Mouse (Mus musculus) testis, postnatal 10 days (tissue): Measurements from ENCODE around the gene Oit1.
A peak's percentile ranks its signal among the peaks of the same experiment; 100 is the strongest.

Experiments
- DNase-seq: peaks from one replicate; pipeline ENCODE4 v3.0.0; 2021; ENCODE audit warnings: low spot score

Gene Oit1

DNA sequence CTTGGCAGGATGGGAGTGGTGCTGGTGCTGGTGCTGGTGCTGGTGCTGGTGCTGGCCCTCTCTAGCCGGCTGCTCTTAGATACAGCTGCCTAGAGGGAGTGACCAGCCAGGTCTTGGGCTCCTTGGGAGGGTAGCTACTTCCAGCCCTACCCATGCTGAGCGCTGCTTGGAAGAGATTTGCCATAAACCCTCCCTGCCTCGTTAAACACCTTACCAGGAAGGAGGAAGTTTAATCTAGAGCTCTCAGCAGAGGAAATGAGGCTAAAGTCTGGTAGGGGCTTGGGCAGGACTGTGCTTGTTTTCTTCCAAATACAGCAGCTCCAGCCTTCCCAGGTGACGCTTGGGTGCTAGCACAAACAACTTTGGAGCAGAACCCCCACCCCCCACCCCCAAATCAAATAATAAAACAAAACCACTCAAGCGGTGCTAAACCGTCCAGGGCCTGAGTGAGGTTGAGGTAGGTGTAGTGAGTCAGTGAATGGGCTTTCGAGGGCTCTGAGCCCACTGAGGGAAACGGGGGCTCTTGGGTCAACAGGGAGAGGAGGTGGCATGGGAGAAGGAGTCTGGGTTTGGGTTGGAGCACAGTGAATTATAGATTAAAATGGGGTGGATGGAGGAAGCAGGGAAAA, at the start of gene Oit1:
Gene Oit1 (minus strand): TSS at position 70 of the 629 bp plus-strand sequence.
- DNase-seq = no peak

DNA sequence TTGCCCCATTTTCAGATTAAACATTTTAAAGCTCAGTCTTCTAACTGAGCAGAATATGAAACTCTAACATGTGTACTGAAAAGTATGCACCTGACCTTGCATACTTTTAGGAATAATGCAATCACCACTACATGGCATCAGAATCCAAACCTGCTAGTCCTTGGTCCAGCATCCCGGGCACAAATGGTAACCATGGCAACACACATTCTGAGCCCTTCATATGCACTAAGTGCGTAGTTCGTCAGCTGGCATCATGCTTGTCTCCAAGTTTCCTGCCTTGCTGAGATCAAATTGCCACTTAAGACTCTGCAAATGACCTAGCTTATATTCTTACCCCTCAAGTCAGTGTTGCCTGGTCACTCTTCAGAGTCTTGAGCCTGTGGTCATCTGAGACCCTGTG, 44.3 kb upstream of the Oit1 start:
- no peak for DNase-seq

DNA sequence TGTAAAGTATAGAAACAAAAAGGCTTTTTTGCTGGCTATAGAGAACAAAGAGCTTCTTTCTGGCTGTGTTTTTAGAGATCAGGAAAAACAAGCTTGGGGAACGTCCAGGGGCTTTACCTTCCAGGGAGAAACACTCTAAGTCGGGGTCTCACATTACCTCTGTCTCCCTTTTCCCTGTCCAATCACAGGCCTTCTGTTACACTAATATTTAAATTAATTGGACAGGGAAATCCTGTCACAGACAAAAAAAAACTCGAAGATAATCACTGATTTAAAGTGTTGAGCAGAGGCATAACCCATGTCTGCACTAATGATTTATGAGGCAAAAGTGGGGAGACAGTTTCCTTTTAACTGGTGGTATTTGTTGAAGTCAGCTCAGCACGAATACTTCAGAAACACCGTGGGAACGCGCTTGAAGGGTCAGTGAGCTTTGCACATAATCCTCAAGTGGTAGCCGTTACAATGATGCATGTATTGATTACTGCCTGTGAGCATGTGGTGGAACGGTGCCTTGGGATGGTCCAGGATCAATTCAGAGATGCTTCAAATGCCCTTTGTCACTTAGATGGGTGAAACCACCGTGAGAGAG, 42.7 kb upstream of the Oit1 start:
- DNase-seq = no peak

DNA sequence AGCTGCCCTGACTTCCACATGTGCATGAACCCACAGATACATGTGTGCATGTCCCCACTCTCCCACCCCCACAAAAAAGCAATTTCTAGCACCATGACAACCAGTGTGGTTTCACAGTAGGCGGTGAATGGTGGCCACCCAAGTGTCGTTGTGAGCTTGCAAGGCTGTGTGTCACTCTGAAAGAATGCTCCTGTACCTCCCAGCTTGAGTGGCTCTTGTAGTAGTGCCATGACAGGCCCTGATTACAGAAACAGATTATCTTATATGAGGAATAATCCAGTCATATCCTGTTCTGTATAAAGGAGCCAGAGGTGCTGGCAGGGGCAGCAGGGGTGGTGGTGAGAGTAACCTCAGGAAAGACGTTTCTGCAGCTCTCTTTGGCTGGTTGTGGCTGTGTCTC, 40.1 kb upstream of the Oit1 start:
- no peak for DNase-seq

DNA sequence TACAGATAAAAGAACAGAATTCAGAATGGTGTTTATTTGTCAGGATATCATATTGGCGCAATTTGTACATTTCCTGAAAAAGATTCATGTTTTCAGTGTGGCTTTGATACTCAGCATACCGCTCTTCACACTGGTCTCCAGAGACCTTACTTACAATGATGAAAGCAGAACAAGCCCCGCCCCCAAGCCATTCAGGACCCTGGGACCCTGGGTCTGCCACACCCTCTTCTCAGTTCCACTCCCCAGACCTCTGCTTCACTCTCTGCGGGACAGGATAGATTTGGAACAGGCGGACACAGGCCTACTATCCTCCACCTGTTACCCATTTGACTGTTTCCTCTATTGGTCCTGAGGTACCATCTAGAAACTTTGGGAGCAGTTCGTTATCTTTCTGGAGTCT, 27.4 kb upstream of the Oit1 start:
- no peak for DNase-seq

DNA sequence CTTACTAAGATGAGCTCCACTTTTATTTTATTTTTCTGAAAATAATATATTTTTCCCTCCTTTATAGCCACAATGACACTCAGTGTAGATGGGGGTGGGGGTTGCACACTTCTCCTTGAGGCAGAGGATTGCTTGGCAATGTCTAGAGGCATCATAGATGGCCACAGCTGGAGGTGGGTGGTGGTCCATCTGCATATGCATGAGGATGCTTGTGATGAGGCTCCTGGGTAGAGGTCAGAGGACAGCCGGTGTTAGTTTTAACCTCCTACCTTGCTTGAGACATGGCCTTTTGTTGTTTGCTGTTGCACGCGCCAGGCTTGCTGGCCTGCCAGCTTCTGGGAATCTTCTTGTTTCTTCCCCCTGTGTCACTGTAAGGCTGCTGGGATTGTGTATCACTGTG, 24.8 kb upstream of the Oit1 start:
- no peak for DNase-seq

DNA sequence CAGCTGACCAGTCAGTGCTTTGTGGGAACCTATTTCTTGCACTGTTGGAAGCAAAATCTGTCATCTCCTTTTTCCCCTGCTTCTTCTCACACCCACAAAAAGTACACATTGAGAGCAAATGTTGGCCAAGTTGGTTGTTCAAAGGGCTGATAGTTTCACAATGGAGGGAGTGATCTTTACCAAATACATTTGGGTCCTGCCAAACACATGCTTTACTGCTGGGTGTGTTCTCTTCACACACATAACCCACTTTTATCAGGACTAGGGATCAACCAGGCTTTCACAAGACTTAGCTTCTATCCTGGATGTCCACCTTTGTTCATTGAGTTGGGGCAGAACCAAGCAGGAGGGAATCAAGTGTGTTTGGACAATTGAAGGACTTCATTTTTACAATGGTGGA, 20.0 kb upstream of the Oit1 start:
- no peak for DNase-seq

DNA sequence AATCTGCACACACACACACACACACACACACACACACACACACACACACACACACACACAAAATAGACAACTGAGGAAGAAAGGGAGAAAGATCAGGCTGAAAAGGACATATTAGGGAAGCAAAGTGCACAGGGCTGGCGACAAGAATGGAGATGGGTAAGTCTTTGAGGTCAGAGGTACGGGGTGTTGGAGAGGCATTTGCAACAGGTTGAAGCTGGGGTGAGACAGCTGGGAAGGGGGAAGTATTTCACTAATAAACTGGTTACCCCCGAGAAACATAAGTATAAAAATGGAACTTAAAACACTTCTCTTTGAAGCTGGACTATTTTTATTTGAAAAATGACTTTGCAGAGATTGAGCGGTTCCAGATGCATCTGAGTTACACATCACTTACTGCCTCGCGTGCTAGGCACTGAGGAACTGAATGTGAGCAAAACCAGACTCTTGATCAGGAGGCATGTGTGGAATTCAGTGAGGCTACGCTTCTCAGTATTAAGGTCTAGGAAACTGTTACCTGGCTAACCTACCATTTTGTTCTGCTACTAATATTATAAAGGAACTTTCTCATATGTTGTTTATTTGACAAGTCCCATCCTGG, 17.2 kb upstream of the Oit1 start:
- DNase-seq = no peak

DNA sequence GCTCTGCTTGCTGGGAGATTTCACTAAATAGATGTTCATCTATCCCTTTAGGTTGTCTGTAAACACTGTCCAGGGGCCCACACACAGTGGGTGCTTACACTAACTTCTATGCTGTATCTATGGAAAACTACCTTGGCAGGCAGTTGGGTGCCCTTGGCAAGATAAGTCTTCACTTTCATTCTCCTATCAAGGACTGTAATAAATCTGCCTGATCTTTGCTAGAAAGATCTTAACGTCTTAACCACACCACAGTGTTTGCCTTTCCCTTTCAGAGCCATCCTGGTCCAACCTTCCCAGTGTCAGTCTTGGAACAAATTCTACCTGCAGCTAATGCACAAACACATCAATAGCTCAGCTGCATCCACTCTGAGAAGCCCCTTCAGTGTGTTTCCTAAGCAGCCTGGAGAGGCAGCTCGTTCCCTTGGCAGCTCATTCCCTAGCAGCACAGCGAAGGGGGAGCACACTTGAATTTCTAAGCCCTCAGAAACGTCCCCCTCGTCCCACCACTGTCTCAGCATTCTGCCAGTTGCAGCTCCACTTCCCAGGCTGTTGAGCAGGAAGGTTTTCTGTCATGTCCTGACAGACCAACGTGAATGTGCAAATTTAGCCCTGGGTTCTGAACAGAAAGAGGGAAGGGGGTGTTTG, 13.7 kb upstream of the Oit1 start:
- DNase-seq = no peak

DNA sequence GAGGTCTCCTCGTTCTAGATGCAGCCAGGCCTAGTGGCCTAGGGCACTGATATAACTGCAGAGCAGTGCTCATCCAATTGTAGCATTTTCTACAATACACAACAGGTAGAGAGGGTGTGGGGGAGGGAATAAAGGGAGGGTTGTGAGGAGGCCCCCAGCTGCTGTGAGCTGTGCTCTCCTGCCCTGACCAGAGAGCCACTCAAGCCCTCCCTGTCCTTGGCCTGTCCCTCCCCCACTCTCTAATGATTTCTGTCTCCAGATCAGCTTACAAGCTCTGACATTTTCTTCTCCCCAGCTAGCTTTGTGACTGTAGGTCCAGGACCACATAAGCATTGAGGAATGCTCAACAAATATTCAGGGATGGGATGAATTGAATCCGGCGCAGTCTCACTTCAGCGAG, 9.2 kb downstream of the Oit1 start:
- no peak for DNase-seq

DNA sequence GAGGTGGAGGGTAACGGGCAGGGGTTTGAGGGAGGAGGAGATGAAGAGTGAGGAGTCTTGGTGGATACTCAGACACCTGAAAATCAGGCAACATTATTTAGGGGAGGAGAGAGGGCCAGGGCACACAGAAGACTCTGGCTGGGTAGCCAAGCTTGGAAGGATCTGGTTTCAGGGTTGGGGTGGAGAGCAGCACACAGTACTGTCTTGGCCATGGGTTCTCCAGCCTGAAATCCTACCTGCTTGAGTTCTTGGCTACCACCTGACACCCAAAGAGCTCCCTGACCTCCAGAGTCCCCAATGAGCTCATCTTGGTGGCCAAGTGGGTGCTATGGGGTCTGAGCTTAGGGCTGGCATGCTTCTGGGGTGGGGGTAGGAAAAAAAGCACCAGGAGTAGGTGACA, 9.7 kb downstream of the Oit1 start:
- no peak for DNase-seq

DNA sequence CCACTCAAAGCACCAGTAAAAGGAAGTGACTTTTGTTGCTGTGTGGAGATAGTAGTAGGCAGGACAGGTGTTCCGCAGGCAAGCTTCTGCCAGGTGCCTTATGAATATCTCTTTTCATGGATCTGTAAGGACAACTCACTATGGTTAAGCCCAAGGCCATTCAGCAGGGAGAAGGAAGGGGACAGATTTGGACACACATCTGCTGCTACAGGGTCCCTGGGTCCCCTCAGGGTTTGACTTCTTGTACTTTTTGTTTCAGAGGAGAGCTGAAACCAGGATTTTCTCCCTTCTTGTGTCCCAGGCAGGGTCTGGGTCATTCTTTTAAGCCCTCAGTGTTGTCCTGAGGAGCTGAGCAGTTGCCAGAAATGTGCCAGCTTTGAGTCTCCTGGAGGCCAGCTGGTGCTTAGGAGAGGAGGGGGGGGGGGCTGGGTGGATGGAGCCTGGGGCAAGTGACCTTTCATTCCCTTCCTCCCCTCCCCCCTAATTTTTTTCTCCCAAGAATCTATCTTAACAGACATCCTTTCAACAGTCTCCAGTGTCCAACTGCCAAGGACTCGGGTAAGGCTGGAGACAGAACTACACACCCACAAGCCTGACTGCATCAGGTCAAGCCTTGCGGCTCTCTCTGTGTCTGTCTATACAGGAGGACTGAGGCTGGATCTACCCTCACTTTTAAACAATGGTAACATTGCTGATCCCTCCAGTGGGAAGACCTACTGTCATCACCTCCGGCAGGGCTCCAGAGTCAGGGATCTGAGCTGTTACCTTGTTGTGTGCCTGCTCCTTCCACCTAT, 10.6 kb downstream of the Oit1 start:
- no peak for DNase-seq

DNA sequence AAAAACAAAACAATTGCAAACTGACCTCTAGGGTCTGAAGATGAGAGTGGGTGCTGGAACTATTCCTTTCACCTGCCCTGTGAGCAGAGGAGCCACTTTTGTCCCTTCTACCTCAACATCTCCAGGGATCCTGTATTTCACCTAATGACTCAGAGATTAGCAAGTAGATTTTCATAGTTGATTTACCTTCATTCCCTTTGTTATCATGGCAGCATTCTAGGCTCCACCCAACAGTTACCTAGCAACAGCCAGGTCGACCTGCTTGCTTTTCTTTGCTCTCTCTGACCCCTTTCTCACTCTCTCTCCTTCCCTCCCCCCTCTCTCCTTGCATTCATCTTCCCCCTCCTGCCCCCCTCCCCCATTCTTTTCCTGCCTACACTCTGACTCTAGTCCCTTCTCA, 11.4 kb downstream of the Oit1 start:
- DNase-seq = no peak

DNA sequence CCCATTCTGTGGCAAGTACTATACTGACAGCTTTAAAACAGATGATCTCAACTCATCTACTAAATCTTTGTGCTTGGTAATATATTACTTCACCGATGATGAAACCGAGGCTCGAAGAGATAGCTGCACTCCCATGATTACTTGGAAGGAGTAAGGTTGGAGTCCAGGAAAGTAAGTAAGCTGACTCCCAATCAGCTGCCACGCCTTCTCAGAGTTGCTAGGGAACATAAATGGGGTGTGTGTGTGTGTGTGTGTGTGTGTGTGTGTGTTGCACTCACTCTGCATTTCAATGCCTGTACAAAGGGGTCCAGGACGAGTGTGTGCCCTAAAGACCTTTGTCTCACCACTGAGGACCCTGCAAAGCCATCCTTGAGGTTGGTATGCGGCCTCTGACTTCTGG, 12.7 kb downstream of the Oit1 start:
- no peak for DNase-seq

DNA sequence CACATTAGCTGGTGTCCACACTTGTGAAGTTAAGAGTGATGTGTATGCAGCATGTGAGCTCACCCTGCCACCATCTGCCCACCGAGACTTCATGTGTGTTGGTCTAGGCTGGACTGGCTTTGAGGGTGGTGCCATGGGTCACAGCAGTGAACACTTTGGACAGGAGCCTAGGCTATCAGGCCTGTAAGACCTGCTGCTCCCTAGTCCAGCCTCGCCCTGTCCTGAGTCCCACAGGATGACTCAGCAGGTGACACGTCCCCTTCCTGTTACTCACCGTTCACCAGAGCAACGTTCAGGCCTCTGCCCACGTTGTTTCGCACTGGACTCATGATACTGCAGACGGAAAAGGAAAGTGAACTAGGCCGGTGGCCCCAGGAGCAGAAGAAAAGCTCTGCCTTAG, 21.7 kb downstream of the Oit1 start:
- DNase-seq = no peak

DNA sequence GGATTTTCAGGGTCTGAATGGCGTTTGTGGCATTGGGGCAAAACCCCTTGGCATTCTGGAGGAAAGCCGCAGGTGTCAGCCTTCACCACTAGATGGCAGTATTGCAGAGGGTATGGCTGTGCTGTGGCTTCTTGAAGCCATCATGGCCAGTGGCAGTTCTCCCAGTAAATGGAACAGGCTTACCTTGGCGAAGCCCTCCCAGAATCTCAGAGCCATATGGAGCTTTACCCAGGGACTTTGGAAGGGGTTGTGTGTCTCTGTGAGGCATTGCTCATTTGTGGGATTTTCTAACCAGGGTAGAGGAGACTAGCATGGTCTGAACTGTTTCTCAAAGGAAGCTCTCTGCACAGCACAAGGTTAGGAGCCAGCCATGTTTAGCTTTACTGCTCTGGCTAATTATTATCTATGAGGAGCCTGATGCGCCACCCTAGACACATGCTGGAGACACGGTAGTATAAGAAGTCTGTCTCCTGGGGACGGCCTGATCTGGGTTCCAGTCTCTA, 22.5 kb downstream of the Oit1 start:
- DNase-seq = peak; percentile 78

DNA sequence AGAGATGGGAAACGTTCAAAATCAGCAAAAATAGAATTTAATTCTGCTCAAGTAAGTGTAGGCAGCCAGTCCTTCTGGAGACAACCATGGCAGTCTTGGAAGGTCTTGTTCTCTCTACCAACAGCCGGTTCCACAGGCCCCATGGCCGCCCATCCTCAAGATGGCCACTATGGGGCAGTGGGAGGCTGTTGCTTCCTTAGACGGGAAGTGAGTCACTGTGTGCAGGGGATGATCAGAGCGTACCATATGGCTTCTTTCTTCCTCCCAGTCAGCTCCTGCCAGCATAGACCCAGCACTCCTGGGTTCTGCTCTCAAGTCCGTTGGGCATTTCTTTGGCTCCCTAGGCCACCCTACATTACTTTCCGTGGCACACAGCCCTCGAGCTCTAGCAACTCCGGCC, 29.6 kb downstream of the Oit1 start:
- DNase-seq = no peak

DNA sequence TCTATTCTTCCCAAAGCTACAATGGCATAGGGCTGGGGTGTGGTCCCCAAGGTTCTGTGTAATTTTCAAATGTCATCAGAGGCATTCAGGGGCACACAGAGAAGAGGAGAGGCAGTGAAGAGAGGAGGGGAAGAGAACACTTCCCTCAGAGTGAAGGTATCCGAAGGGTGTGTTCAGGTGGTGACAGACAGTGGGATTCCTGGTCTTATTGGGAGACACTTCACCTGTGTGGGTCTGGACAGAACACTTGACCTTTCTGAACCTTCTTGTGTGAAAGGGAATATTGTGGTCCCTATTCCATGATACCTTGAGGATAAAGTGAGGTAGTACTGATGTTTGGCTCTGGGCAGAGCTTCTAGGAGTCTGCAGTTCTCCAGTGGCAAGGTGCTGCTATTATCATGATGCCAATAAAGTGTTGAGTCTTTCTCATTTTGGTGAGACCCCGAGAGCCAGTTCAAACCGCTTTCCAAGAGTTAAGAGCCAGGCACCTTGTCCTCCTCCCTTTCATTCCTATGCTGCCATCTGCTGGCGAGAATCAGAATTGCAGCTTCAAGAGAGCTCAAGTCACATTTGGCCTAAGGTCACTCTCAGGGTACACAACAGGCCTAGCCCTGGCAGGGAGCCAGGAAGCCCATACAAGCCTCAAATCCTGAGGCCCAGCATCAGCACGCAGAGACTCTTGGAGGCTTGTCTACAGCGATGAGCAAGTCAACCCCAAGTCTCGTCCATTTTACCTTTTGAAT, 32.1 kb downstream of the Oit1 start:
- DNase-seq = peak; percentile 97

DNA sequence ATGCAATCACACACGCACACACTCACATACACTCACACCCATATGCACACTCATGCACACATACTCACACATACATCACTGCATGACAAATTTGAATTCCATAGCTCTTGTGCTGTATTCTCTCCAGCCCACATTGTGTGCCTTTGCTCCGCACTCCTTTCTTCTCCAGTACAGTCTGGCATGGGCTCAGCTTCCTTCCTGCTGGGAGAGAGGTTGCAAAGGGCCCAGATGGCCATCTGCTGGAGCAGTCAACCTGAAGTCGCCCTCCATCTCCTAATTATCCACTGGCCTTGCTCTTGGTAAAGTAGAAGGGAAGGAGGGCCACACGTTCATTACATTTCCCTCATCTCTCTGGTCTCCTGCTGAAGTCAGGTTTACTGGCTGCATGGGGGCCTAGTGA, 33.0 kb downstream of the Oit1 start:
- no peak for DNase-seq

DNA sequence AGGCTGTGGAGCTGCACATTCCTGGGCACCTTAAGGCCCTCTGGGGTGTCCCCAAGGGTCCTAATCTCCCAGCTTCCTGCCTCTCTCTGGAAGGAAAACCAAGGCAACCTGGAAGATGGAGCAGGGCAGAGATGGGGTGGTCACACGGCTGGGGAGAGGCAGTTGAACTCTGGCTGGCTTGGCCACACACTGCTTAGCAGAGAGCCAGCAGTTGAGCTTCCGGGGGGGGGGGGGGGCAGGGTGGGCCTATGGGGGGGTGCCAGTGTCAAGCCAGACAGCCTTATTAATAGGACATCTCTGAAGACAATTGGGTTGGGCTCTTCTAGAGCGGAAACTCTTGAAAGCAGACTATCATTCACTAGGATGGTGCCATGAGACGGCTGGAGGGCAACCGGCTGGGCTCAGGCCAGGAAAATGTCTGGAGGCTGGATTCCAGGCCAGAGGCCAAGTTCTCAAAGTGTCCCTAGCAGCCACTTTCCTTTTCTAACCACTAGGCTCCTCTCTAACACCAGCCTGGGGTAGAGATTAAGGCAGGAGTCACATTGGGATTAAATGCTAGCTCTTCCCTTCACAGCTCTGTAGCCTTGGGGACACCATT, 35.9 kb downstream of the Oit1 start:
- no peak for DNase-seq

DNA sequence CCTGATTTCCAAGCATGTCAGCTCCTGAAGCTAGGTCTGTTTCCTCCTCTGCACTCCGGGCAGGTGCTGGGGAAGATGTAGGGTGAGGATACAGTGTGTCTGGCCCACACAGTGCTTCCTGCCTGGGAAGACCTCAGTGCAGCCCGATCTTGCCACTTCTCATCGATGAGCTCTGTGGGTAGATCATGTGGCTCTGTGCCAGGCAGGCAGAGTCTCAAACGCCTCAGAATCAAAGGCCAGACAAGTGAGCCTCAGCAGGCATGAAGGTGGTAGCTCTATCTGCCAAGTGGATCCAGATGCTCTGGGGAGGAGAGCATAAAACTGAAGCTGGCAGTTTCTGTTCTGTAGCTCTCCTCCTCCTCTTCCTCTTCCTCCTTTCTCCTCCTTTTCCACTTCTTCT, 38.3 kb downstream of the Oit1 start:
- DNase-seq = no peak
